Mouse (Mus musculus) liver, embryonic 14 days (tissue): Measurements from ENCODE around the gene Cc2d1a. TPM values are rescaled to one million over a fixed set of nuclear protein-coding genes. Genes with fewer than 3 reads are reported as not detected.

Source experiments
- polyA plus RNA-seq: library from polyadenylated mRNA; depleted of rRNA; stranded (reverse); fragments of >200 nt; gene quantifications from 2 replicates; pipeline ENCODE4 v1.2.3, GENCODE M21; 2012; rRNA removed

The Cc2d1a gene
- 3.1 and 3.2 TPM in 2 replicates for polyA plus RNA-seq

DNA sequence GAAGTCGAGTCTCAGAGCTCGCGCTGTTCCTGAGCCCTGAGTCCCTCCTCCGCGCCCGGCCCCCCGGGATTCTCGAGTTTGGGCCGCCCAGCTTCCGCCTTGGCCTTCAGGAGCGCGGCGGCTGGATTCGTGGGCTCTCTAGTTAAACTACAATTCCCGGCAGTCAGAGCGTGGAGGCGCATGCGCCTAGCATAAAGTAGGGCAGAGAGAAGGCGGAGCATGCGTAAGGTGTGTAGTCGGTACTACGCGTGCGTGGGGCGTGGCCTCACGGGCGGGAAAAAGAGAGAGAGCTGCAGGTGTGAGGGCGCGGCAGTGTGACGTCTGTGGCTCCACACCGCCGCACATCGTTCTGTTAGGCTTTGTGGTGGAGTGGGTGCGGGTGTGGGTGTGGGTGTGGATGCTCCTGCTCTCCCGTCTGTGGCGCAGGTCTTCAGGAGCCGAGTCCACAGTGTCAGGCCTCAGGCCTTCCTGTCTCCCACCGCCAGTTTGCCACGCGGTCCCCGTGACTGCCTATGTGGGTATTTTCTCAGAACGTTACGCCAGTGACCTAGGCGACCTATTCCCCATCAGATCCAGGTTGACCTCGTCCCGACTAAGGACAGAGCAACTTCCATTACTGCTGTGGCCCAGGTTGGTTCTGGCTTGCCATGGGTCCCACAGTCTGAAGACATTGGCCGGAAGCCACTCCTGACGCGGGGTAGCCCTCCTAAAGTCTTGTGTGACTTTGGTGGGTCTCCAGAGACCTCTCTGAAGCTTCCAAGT, at the start of gene Cc2d1a, which contains the start of gene 4930432K21Rik:
Gene Cc2d1a (minus strand): TSS at position 168 of the 762 bp plus-strand sequence.
Gene 4930432K21Rik (plus strand): TSS at position 257 of the 762 bp plus-strand sequence.

DNA sequence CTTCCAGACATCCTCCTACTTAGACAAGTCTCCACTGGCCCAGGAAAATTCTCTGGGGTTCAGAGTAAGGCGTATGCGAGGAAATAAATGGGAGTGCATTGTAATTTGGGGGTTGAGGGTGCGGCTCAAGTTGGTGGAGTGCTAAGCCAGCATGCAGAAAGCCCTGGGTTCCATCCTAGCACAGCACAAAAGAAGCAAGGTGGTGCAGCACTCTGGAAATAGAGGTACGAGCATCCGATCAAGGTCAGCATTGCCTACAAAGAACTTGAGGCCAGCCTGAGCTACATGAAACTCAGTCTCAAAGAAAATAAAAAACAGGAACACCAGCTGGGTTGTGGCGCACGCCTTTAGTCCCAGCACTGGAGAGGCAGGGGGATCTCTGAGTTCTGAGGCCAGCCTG, 37.4 kb upstream of the Cc2d1a start, which contains the start of gene Nanos3:
Gene Nanos3 (minus strand): TSS at position 101 of the 400 bp plus-strand sequence.

DNA sequence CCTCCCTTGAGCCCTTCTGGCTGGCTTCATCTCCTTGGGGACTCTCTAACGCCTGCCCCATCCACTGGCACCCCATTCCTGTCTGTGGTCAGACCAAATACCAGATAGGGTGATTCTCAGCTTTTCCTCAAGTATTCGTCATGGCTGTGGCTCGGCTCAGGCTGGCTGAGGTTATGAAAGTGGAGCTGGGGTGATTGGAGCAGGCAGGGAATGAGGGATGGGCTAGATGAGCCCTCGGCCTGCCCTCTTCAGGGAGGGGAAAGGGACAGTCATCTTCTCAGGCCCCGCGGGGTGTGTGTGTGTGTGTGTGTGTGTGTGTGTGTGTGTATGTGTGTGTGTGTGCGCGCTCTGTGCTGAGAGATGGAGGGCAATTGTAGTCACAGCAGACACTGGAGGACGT, 22.1 kb downstream of the Cc2d1a start, which contains the start of gene Podnl1:
Gene Podnl1 (plus strand): TSS at position 334 of the 400 bp plus-strand sequence.

DNA sequence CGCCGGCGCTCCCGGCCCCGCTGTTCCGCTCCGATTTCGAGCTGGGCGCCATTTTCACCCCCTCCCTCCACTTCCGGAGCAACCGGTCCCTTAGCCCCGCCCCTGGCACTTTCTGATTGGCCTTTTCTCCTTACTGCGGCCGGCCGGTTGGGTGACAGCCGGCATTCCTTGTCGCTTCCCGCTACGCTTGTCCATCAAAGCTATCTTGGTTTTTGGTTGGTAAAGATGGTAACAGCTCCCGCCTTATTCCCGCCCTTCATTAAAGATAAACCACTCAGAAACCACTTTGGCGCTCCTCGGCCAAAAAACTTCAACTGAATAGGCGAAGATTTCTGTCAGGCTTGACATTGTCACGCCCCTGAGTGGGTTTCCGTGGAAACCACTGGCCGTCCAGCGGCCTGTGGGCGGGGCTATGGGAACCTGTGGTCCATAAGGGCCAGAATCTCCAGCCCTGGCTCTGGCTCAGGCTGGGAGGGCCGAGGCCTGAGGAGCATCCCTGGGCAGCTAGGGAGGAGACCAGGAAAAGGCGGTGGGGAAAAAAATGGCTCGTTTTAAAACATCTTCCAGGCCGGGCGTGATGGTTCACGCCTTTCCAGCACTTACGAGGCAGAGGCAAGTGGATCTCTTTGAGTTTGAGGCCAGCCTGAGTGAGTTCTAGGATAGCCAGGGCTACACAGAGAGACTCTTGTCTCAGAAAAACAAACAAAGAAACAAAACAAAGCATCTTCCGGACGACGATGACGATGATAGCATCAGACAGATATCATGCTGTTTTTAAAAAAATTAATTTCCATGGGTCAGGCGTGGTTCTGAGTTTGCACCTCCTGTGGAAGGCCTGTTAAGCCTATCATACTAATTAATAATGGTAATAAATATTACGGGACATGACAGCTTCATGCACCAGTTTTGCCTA, 42.8 kb downstream of the Cc2d1a start, which contains the start of gene Dcaf15:
Gene Dcaf15 (minus strand): TSS at position 72 of the 913 bp plus-strand sequence.

Other genes starting within 250 kb of the Cc2d1a start
- gene Adgrl1, start 247.8 kb downstream of the Cc2d1a start, polyA plus RNA-seq, result 3.9 and 4.2 TPM in 2 replicates
- 0.25 and 0.36 TPM in 2 replicates for gene Gm10644, start 192.7 kb downstream of the Cc2d1a start, polyA plus RNA-seq
- gene Asf1b, start 192.4 kb downstream of the Cc2d1a start, polyA plus RNA-seq, result 76.0 and 107 TPM in 2 replicates
- 23.3 and 26.2 TPM in 2 replicates for gene Prkaca, start 174.9 kb downstream of the Cc2d1a start, polyA plus RNA-seq
- gene Samd1, start 150.3 kb downstream of the Cc2d1a start, polyA plus RNA-seq, result 30.8 and 33.2 TPM in 2 replicates
- gene 1700067K01Rik, start 146.4 kb downstream of the Cc2d1a start, polyA plus RNA-seq, result 0.42 and 0.55 TPM in 2 replicates
- not detected in 2 replicates for gene 2210011C24Rik, start 135.8 kb downstream of the Cc2d1a start, polyA plus RNA-seq
- gene Palm3, start 126.5 kb downstream of the Cc2d1a start, polyA plus RNA-seq, result 0.09 and 0.25 TPM in 2 replicates
- gene Il27ra, start 105.3 kb downstream of the Cc2d1a start, polyA plus RNA-seq, result 0.62 and 0.74 TPM in 2 replicates
- gene Rln3, start 102.9 kb downstream of the Cc2d1a start, polyA plus RNA-seq, result 0.10 TPM in 1 of 2 replicates, not detected in the other
- 0.31 and 0.36 TPM in 2 replicates for gene Gm10643, start 82.8 kb downstream of the Cc2d1a start, polyA plus RNA-seq
- 3.6 and 4.5 TPM in 2 replicates for gene Rfx1, start 81.1 kb downstream of the Cc2d1a start, polyA plus RNA-seq
- gene Dcaf15, start 43.2 kb downstream of the Cc2d1a start, polyA plus RNA-seq, result 15.6 TPM in 2 replicates
- 0.02 and 0.03 TPM in 2 replicates for gene Podnl1, start 21.9 kb downstream of the Cc2d1a start, polyA plus RNA-seq
- 0.08 and 0.15 TPM in 2 replicates for gene 4930432K21Rik, start 89 bp upstream of the Cc2d1a start, polyA plus RNA-seq
- 0.14 and 0.15 TPM in 2 replicates for gene Nanos3, start 37.3 kb upstream of the Cc2d1a start, polyA plus RNA-seq
- 1.6 and 1.7 TPM in 2 replicates for gene Zswim4, start 89.1 kb upstream of the Cc2d1a start, polyA plus RNA-seq
- gene D8Ertd738e, start 101.8 kb upstream of the Cc2d1a start, polyA plus RNA-seq, result 139 and 148 TPM in 2 replicates
- 13.6 and 16.0 TPM in 2 replicates for gene Mri1, start 109.4 kb upstream of the Cc2d1a start, polyA plus RNA-seq
- gene Ccdc130, start 122.4 kb upstream of the Cc2d1a start, polyA plus RNA-seq, result 6.2 and 7.1 TPM in 2 replicates
- 0.43 and 0.81 TPM in 2 replicates for gene Cacna1a, start 240.5 kb upstream of the Cc2d1a start, polyA plus RNA-seq